Mouse (Mus musculus) stomach, embryonic 15.5 days (tissue): Measurements from ENCODE around the gene Snai3. TPM values are rescaled to one million over a fixed set of nuclear protein-coding genes. Genes with fewer than 3 reads are reported as not detected.
A peak's percentile ranks its signal among the peaks of the same experiment; 100 is the strongest.

Experiments
- ATAC-seq: fragments of 200-750 bp; cut with Nextera tagmentation; 2 replicates; pipeline ENCODE4 v1.8.0; 2017; ENCODE audit warnings: low read depth, moderate number of reproducible peaks, moderate TSS enrichment; ENCODE audit not compliant: insufficient read depth, low FRiP score
- H3K27ac ChIP-seq: fragments of 300-500 bp; sonication (generic); 2 replicates; pipeline ENCODE4 v1.5.1; 2015; ENCODE audit warnings: mild to moderate bottlenecking, inconsistent platforms
- H3K27me3 ChIP-seq: fragments of 300-500 bp; sonication (generic); replicated peaks from 2 replicates; pipeline ENCODE4 v1.6.1; 2015; ENCODE audit warnings: inconsistent platforms
- H3K36me3 ChIP-seq: fragments of 300-500 bp; sonication (generic); 2 replicates; pipeline ENCODE4 v1.6.1; 2015; ENCODE audit warnings: inconsistent platforms
- H3K4me1 ChIP-seq: fragments of 300-500 bp; sonication (generic); 2 replicates; pipeline ENCODE4 v1.6.1; 2015; ENCODE audit warnings: inconsistent platforms
- H3K4me2 ChIP-seq: fragments of 300-500 bp; sonication (generic); 2 replicates; pipeline ENCODE4 v1.6.1; 2015; ENCODE audit warnings: mild to moderate bottlenecking, inconsistent platforms
- H3K4me3 ChIP-seq: fragments of 300-500 bp; sonication (generic); replicated peaks from 2 replicates; pipeline ENCODE4 v1.5.1; 2015; ENCODE audit warnings: inconsistent platforms
- H3K9ac ChIP-seq: fragments of 300-500 bp; sonication (generic); 2 replicates; pipeline ENCODE4 v1.6.1; 2015; ENCODE audit warnings: inconsistent platforms
- H3K9me3 ChIP-seq: fragments of 300-500 bp; sonication (generic); 2 replicates; pipeline ENCODE4 v1.6.1; 2016; ENCODE audit warnings: inconsistent platforms
- WGBS: fragments of 180-500 bp; shearing (Covaris S2); methylation state at CpG from one replicate; pipeline ENCODE4 v1.1.7; 2015; 5-methylcytosine and 5-hydroxymethylcytosine counted together
- microRNA-seq: library from miRNA; unstranded; fragments of <30 nt; microRNA quantifications from one replicate; pipeline ENCODE4, GENCODE M21; 2016
- polyA plus RNA-seq: library from polyadenylated mRNA; unstranded; fragments of >200 nt; fragmentation: Nextera tagmentation; extraction: Ambion mirVana; gene quantifications from 2 replicates; pipeline ENCODE4 v1.2.1, GENCODE M21; 2015

The Snai3 gene
- polyA plus RNA-seq, 1 experiment from 2014 or later, result 0.31 TPM

- Histone ChIP-seq H3K9me3 (no peaks in the 10 kb centered on the region), H3K4me1 (0 out of 2 replicates have a peak, but pooled peaks cover 4% of the 10 kb centered on the region), H3K36me3 (0 out of 2 replicates have a peak, but pooled peaks cover 3% of the 10 kb centered on the region), H3K9ac (no peak overlapping the region), H3K27me3 (no peaks in the 10 kb centered on the region), H3K4me3 (no peak overlapping the region), H3K27ac (no peak overlapping the region), H3K4me2 (no peak overlapping the region)
- 45% methylated on average over 5 of the region's 5 CpGs for WGBS
- no peak for ATAC-seq
Observed at GRCm38 (mm10) chr8:122423659-122424058, 36.9 kb downstream of the Snai3 start.

- Histone ChIP-seq H3K4me2 (no peak overlapping the region), H3K27me3 (no peaks in the 10 kb centered on the region), H3K9me3 (no peaks in the 10 kb centered on the region), H3K4me3 (no peak overlapping the region), H3K9ac (no peak overlapping the region), H3K36me3 (0 out of 2 replicates have a peak, but pooled peaks cover 3% of the 10 kb centered on the region), H3K4me1 (0 out of 2 replicates have a peak, but pooled peaks cover 4% of the 10 kb centered on the region), H3K27ac (no peak overlapping the region)
- 79% methylated on average over 24 of the region's 24 CpGs for WGBS
- no peak for ATAC-seq
Observed at GRCm38 (mm10) chr8:122423217-122423616, 37.3 kb downstream of the Snai3 start.

GRCm38 (mm10) chr8:122421376-122422070 lies 39.0 kb downstream of the Snai3 start, which contains the start of gene Il17c:
Gene Il17c (plus strand): TSS chr8:122422020.
- 69% methylated on average over 14 of the region's 14 CpGs for WGBS

GRCm38 (mm10) chr8:122419881-122420555 lies 40.5 kb downstream of the Snai3 start:
- no peak overlapping the region for H3K9ac ChIP-seq
- H3K9me3 ChIP-seq, result no peaks in the 10 kb centered on the region
- 0 out of 2 replicates have a peak, but pooled peaks cover 4% of the 10 kb centered on the region for H3K4me1 ChIP-seq
- peaks cover 17% of the 10 kb centered on the region for H3K36me3 ChIP-seq
- H3K27me3 ChIP-seq, result no peaks in the 10 kb centered on the region
- H3K27ac ChIP-seq, result no peak overlapping the region
- no peak overlapping the region for H3K4me2 ChIP-seq
- no peak overlapping the region for H3K4me3 ChIP-seq
- 65% methylated on average over 9 of the region's 9 CpGs for WGBS
- ATAC-seq, result no peak

More at GRCm38 (mm10) chr8:122421376-122422070, 39.0 kb downstream of the Snai3 start, which contains the start of gene Il17c:
- H3K9ac ChIP-seq, result no peak within 1 kb of the TSS
- no peaks in the 10 kb centered on the region for H3K27me3 ChIP-seq
- H3K9me3 ChIP-seq, result no peaks in the 10 kb centered on the region
- H3K27ac ChIP-seq, result peak within 1 kb of the TSS; percentile 46; the same call in 1 of the 2 replicates
- H3K4me2 ChIP-seq, result no peak within 1 kb of the TSS
- ATAC-seq, result peak; percentile 47
- H3K36me3 ChIP-seq, result 0 out of 2 replicates have a peak, but pooled peaks cover 3% of the 10 kb centered on the region
- no peak within 1 kb of the TSS for H3K4me3 ChIP-seq
- H3K4me1 ChIP-seq, result 0 out of 2 replicates have a peak, but pooled peaks cover 4% of the 10 kb centered on the region

GRCm38 (mm10) chr8:122415554-122415953 lies 45.0 kb downstream of the Snai3 start:
- Histone ChIP-seq H3K36me3 (peaks cover 50% of the 10 kb centered on the region), H3K4me1 (0 out of 2 replicates have a peak, but pooled peaks cover 4% of the 10 kb centered on the region), H3K4me3 (no peak overlapping the region), H3K27me3 (no peaks in the 10 kb centered on the region), H3K9me3 (no peaks in the 10 kb centered on the region), H3K27ac (no peak overlapping the region), H3K9ac (no peak overlapping the region), H3K4me2 (no peak overlapping the region)
- 80% methylated on average over 6 of the region's 6 CpGs for WGBS
- no peak for ATAC-seq

GRCm38 (mm10) chr8:122414311-122414710 lies 46.2 kb downstream of the Snai3 start:
- H3K9me3 ChIP-seq, result no peaks in the 10 kb centered on the region
- H3K4me2 ChIP-seq, result no peak overlapping the region
- no peaks in the 10 kb centered on the region for H3K27me3 ChIP-seq
- no peak overlapping the region for H3K9ac ChIP-seq
- H3K36me3 ChIP-seq, result peaks cover 62% of the 10 kb centered on the region
- 82% methylated on average over 9 of the region's 9 CpGs for WGBS
- H3K4me3 ChIP-seq, result no peak overlapping the region
- no peak overlapping the region for H3K27ac ChIP-seq
- no peaks in the 10 kb centered on the region for H3K4me1 ChIP-seq
- no peak for ATAC-seq

GRCm38 (mm10) chr8:122407678-122408077 lies 52.9 kb downstream of the Snai3 start:
- H3K4me1 ChIP-seq, result no peaks in the 10 kb centered on the region
- H3K36me3 ChIP-seq, result peaks cover 81% of the 10 kb centered on the region
- no peak overlapping the region for H3K4me3 ChIP-seq
- H3K4me2 ChIP-seq, result no peak overlapping the region
- no peak overlapping the region for H3K9ac ChIP-seq
- no peak overlapping the region for H3K27ac ChIP-seq
- H3K9me3 ChIP-seq, result no peaks in the 10 kb centered on the region
- WGBS, result 90% methylated on average over 7 of the region's 7 CpGs
- H3K27me3 ChIP-seq, result no peaks in the 10 kb centered on the region
- ATAC-seq, result no peak

- no peak for ATAC-seq
- no peaks in the 10 kb centered on the region for H3K9me3 ChIP-seq
- no peaks in the 10 kb centered on the region for H3K4me1 ChIP-seq
- H3K4me3 ChIP-seq, result no peak overlapping the region
- H3K9ac ChIP-seq, result no peak overlapping the region
- H3K27ac ChIP-seq, result no peak overlapping the region
- WGBS, result 79% methylated on average over 9 of the region's 9 CpGs
- no peaks in the 10 kb centered on the region for H3K27me3 ChIP-seq
- peaks cover 74% of the 10 kb centered on the region for H3K36me3 ChIP-seq
- no peak overlapping the region for H3K4me2 ChIP-seq
Observed at GRCm38 (mm10) chr8:122405146-122405805, 55.3 kb downstream of the Snai3 start.

Small RNAs within 50 kb of the gene (microRNA-seq; reads per million reads assigned to microRNA genes)
- gene Gm24366, result not detected

Other genes starting within 250 kb of the Snai3 start
- gene Zfpm1, start 178.6 kb downstream of the Snai3 start, polyA plus RNA-seq, result 5.6 and 5.7 TPM in 2 replicates
- gene Trhr2, start 100.0 kb downstream of the Snai3 start, polyA plus RNA-seq, result not detected in 2 replicates
- gene Zc3h18, start 84.1 kb downstream of the Snai3 start, polyA plus RNA-seq, result 48.7 and 48.9 TPM in 2 replicates
- gene Il17c, start 38.7 kb downstream of the Snai3 start, polyA plus RNA-seq, result not detected in 2 replicates
- gene Cyba, start 27.8 kb downstream of the Snai3 start, polyA plus RNA-seq, result 238 and 267 TPM in 2 replicates
- 38.7 and 43.7 TPM in 2 replicates for gene Mvd, start 17.3 kb downstream of the Snai3 start, polyA plus RNA-seq
- gene Rnf166, start 15.3 kb upstream of the Snai3 start, polyA plus RNA-seq, result 35.1 and 38.5 TPM in 2 replicates
- gene Ctu2, start 15.4 kb upstream of the Snai3 start, polyA plus RNA-seq, result 44.8 and 45.6 TPM in 2 replicates
- 12.8 and 16.3 TPM in 2 replicates for gene Piezo1, start 90.6 kb upstream of the Snai3 start, polyA plus RNA-seq
- 34.9 and 37.0 TPM in 2 replicates for gene Cdt1, start 107.3 kb upstream of the Snai3 start, polyA plus RNA-seq
- gene Aprt, start 116.2 kb upstream of the Snai3 start, polyA plus RNA-seq, result 354 and 399 TPM in 2 replicates
- gene Galns, start 150.7 kb upstream of the Snai3 start, polyA plus RNA-seq, result 11.9 and 13.1 TPM in 2 replicates
- 49.7 and 61.8 TPM in 2 replicates for gene Trappc2l, start 150.9 kb upstream of the Snai3 start, polyA plus RNA-seq
- gene Pabpn1l, start 162.0 kb upstream of the Snai3 start, polyA plus RNA-seq, result 0.12 TPM in 1 of 2 replicates, not detected in the other
- gene Cbfa2t3, start 238.4 kb upstream of the Snai3 start, polyA plus RNA-seq, result 4.5 and 4.8 TPM in 2 replicates